18 mouse cellular contexts compared by ENCODE assay signal in the genomic region with DNA sequence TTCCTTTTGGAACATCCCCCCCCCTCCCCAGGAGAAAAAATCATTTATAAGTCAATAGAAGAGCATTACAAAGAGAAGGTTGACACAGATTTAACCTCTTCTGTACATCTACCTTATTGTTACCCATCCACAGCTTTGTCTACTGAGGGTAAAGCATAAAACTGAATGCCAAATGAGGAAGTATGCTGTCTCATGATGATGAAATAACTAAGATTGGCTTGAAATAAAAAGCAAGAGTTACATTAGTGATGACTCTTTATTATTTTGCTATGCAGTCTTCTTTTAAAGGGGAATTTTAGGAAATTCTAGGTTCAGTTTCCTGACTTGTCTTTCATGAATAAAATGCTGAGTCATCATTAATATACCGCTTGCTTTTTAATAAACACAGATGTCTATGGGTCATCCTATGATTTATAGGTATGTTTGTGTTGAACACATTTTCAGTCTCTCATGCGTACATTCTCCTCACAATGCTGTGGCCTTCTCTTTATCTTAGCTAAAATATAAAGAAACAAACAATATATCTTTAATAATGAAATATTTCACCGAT.
"Had no signal": no experiment of that assay in that cellular context is flagged by ENCODE, and none has a peak within 500 bp of the region (broad histone marks: within the 10 kb centered on the region; RNA-seq: fewer than 3 reads in every experiment).

No protein-coding gene starts in this region.

- H3K4me2 ChIP-seq: limb, embryonic 13.5 days; liver, embryonic 11.5 days; lung, embryonic 14.5 days; midbrain, embryonic 13.5 days; neural tube, embryonic 12.5 days; stomach, embryonic 15.5 days had no signal

- H3K9me3 ChIP-seq: limb, embryonic 13.5 days; midbrain, embryonic 13.5 days; neural tube, embryonic 12.5 days; stomach, embryonic 15.5 days had no signal

- ATAC-seq: midbrain, embryonic 13.5 days had no signal

- DNase-seq: kidney, adult 11 months; kidney, adult 9 months; kidney, postnatal 36 days; layer of hippocampus, adult 9-11 months; layer of hippocampus, postnatal 36 days; left cerebral cortex, postnatal 4 days; lung, embryonic 14.5 days; lung, postnatal 10 days; lung, postnatal 4 days; retina, postnatal 1 day; thymus, adult 2 months; thymus, postnatal 25 days had no signal

- H3K9ac ChIP-seq: limb, embryonic 13.5 days; lung, embryonic 14.5 days; midbrain, embryonic 13.5 days; neural tube, embryonic 12.5 days; stomach, embryonic 15.5 days had no signal

- H3K4me1 ChIP-seq: limb, embryonic 13.5 days; midbrain, embryonic 13.5 days; neural tube, embryonic 12.5 days; stomach, embryonic 15.5 days had no signal

- H3K27ac ChIP-seq: kidney, postnatal 0 days; limb, embryonic 13.5 days; midbrain, embryonic 13.5 days; neural tube, embryonic 12.5 days; stomach, embryonic 15.5 days had no signal

- H3K36me3 ChIP-seq: limb, embryonic 13.5 days; midbrain, embryonic 13.5 days; neural tube, embryonic 12.5 days; stomach, embryonic 15.5 days had no signal

- H3K27me3 ChIP-seq: limb, embryonic 13.5 days; midbrain, embryonic 13.5 days; neural tube, embryonic 12.5 days; stomach, embryonic 15.5 days had no signal

- H3K4me3 ChIP-seq: limb, embryonic 13.5 days; midbrain, embryonic 13.5 days; neural tube, embryonic 12.5 days; stomach, embryonic 15.5 days had no signal
